9 mouse cellular contexts compared by ENCODE assay signal in the genomic region with DNA sequence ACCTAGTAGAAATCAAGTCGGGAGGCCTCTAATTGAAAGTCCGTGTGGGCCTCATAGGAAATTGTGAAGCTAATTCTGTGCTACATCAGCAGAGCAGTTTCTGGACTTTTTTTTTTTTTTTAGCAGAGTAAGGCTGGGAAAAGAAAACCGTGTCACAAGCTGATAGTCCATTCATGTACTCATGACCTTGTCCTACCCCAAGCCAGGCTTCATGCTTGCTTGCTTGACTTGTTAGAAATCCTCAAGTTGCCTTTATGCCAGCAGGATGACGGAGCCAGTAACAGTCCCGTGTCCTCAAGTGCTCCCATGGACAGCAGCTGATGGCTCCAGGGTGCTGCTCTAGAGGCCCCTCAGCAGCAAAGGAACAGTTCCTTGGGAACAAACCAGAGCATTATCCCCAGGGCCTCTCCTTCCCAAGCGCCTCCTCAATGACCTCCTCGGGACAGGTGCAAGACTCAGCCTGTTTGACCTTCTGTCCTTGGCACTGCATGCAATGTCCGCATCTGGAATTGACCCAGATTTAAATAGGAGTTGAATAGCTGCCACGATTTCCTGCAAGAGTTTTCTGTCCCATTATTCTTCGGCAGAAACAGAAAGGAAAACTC.
A peak's percentile ranks its signal among the peaks of the same experiment; 100 is the strongest.
DNase-seq lines count a peak whose midpoint lies in the region; ATAC-seq and TF ChIP-seq lines count a peak whose summit lies in the region.
"Had no signal": no experiment of that assay in that cellular context is flagged by ENCODE, and none has a peak within 500 bp of the region (broad histone marks: within the 10 kb centered on the region; RNA-seq: fewer than 3 reads in every experiment).

No protein-coding gene starts in this region.

- peaks cover 30% of the 10 kb centered on the region for H3K4me1 ChIP-seq in hindbrain, embryonic 15.5 days (replicated peaks)
- H3K4me1 ChIP-seq: liver, embryonic 15.5 days had no signal

- H3K27me3 ChIP-seq in hindbrain, embryonic 15.5 days: no peaks in the 10 kb centered on the region
- H3K27me3 ChIP-seq: liver, embryonic 15.5 days had no signal

- WGBS in hindbrain, embryonic 15.5 days: 37% methylated on average over 10 of the region's 10 CpGs

- H3K36me3 ChIP-seq in hindbrain, embryonic 15.5 days: no peaks in the 10 kb centered on the region
- H3K36me3 ChIP-seq: liver, embryonic 15.5 days had no signal

- H3K27ac ChIP-seq in gastrocnemius, adult 2 months: peak overlapping the region; percentile 83
- 0 out of 2 replicates have a peak overlapping the region, but pooled peaks have one; percentile 49 for H3K27ac ChIP-seq in hindbrain, embryonic 15.5 days (replicated peaks)
- H3K27ac ChIP-seq: liver, embryonic 15.5 days had no signal

- no peak overlapping the region for H3K4me2 ChIP-seq in hindbrain, embryonic 15.5 days
- H3K4me2 ChIP-seq: liver, embryonic 15.5 days had no signal

- peak; percentile 60; the same call in 1 of the 2 replicates for ATAC-seq in hindbrain, embryonic 15.5 days (ENCODE audit: low FRiP score, low read depth)

- intact Hi-C loops in gastrocnemius, adult 2 months (cut with DNase I): loop anchor here (5.0 kb wide), 2 partner anchors 38 to 108 kb away; no protein-coding TSS in a partner anchor

- TF ChIP-seq CTCF in gastrocnemius, adult 2 months (IDR thresholded peaks at IDR 0.05): no peak

- DNase-seq in layer of hippocampus, postnatal 10 days (ENCODE audit: low spot score in 2 of 2): peak; percentile 53 to 59
- DNase-seq in layer of hippocampus, adult 9-10 months (ENCODE audit: low spot score): no peak
- DNase-seq in adrenal gland, postnatal 10 days: peak; percentile 76
- peak; percentile 76 for DNase-seq in gastrocnemius, adult 2 months
- DNase-seq in lung, postnatal 36 days: peak; percentile 70
- DNase-seq in natural killer cell, adult 2 months (ENCODE audit: low spot score in 2 of 2): no peak
- no peak for DNase-seq in thymus, postnatal 10 days (ENCODE audit: low spot score in 2 of 2)

- no peak overlapping the region for H3K9ac ChIP-seq in hindbrain, embryonic 15.5 days
- H3K9ac ChIP-seq: liver, embryonic 15.5 days had no signal

- peak overlapping the region; percentile 46 for H3K4me3 ChIP-seq in gastrocnemius, adult 2 months
- H3K4me3 ChIP-seq in hindbrain, embryonic 15.5 days: no peak overlapping the region
- H3K4me3 ChIP-seq: liver, embryonic 15.5 days had no signal

- H3K9me3 ChIP-seq in hindbrain, embryonic 15.5 days: no peaks in the 10 kb centered on the region
- H3K9me3 ChIP-seq: liver, embryonic 15.5 days had no signal

Comparison
In these comparisons a context has a peak if more than half of its experiments do, and no peak if none do; other contexts are left out.
1. DNase-seq: peak in layer of hippocampus, postnatal 10 days (2 of 2), adrenal gland, postnatal 10 days (single experiment), gastrocnemius, adult 2 months (single experiment) and lung, postnatal 36 days (single experiment); none in layer of hippocampus, adult 9-10 months (single experiment), natural killer cell, adult 2 months (0 of 2) and thymus, postnatal 10 days (0 of 2).